Mouse (Mus musculus) MEL (cell line): ENCODE measurements around the gene Tspan18.

Experiments
- POLR2A ChIP-seq, 2 experiments: IDR thresholded peaks; 2 replicates each; pipeline ENCODE4 v1.6.1; 2011 to 2012; ENCODE audit warnings: low read length in 2 of 2, mild to moderate bottlenecking in 2 of 2, control low read depth in 1 of 2, improper control_type of control experiment in 1 of 2, low read depth in 1 of 2, moderate library complexity in 1 of 2; ENCODE audit not compliant: control insufficient read depth in 1 of 2, insufficient read depth in 1 of 2, poor library complexity in 1 of 2
- TAL1 ChIP-seq: IDR thresholded peaks from 2 replicates; pipeline ENCODE4 v1.6.1; 2012; ENCODE audit warnings: mild to moderate bottlenecking, inconsistent platforms, low read length, moderate library complexity, mixed read lengths

DNA sequence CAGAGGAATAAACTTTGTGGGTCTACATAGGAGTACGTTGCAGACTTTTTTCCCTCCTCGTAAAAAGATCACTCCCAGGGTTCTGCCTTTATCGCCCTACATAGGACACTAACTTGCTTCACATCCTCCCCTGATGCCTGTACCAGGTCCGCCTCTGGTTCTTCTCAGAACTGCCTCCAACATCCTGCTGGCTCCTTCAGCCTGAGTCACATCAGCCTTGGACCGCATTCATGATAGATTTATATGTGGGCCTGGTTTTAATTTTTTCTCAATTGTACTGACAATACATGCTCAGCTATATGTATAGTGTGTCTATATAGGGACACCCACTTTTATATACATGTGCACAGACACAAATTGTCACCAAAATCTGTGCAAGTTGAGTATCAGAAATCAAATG is 14.0 kb downstream of the Tspan18 start:
- no peak for TF ChIP-seq TAL1
- TF ChIP-seq POLR2A (IDR thresholded peaks at IDR 0.05; ENCODE audit: control insufficient read depth in 1 of 2, insufficient read depth in 1 of 2, low read depth in 1 of 2, low read length in 2 of 2, poor library complexity in 1 of 2), result no peak
